Mouse (Mus musculus) neural tube, embryonic 12.5 days (tissue): ENCODE results near the gene Rtn4rl1. TPM values are rescaled to one million over a fixed set of nuclear protein-coding genes. Genes with fewer than 3 reads are reported as not detected.

Experiments
- ATAC-seq: fragments of 200-750 bp; cut with Nextera tagmentation; 2 replicates; pipeline ENCODE4 v1.8.0; 2017; ENCODE audit warnings: low read depth, mild to moderate bottlenecking, moderate TSS enrichment, moderate library complexity; ENCODE audit not compliant: low FRiP score
- H3K27ac ChIP-seq: fragments of 300-500 bp; sonication (generic); 2 replicates; pipeline ENCODE4 v1.5.1; 2016
- H3K27me3 ChIP-seq: fragments of 300-500 bp; sonication (generic); replicated peaks from 2 replicates; pipeline ENCODE4 v1.6.1; 2016; ENCODE audit warnings: mild to moderate bottlenecking
- H3K36me3 ChIP-seq: fragments of 300-500 bp; sonication (generic); 2 replicates; pipeline ENCODE4 v1.6.1; 2016; ENCODE audit warnings: mild to moderate bottlenecking
- H3K4me1 ChIP-seq: fragments of 300-500 bp; sonication (generic); 2 replicates; pipeline ENCODE4 v1.6.1; 2016
- H3K4me2 ChIP-seq: fragments of 300-500 bp; sonication (generic); replicated peaks from 2 replicates; pipeline ENCODE4 v1.6.1; 2016; ENCODE audit warnings: mild to moderate bottlenecking
- H3K4me3 ChIP-seq: fragments of 300-500 bp; sonication (generic); 2 replicates; pipeline ENCODE4 v1.5.1; 2016
- H3K9ac ChIP-seq: fragments of 300-500 bp; sonication (generic); 2 replicates; pipeline ENCODE4 v1.6.1; 2016; ENCODE audit warnings: mild to moderate bottlenecking
- H3K9me3 ChIP-seq: fragments of 300-500 bp; sonication (generic); 2 replicates; pipeline ENCODE4 v1.6.1; 2016; ENCODE audit warnings: mild to moderate bottlenecking
- WGBS: fragments of 180-500 bp; shearing (Covaris S2); methylation state at CpG from one replicate; pipeline ENCODE4 v1.1.7; 2016; 5-methylcytosine and 5-hydroxymethylcytosine counted together
- microRNA counts: library from miRNA; unstranded; fragments of <30 nt; microRNA quantifications from one replicate; lab custom pipeline; 2017
- microRNA-seq: library from miRNA; unstranded; fragments of <30 nt; microRNA quantifications from one replicate; pipeline ENCODE4, GENCODE M21; 2017
- polyA plus RNA-seq: library from polyadenylated mRNA; unstranded; fragments of >200 nt; fragmentation: Nextera tagmentation; extraction: Ambion mirVana; gene quantifications from 2 replicates; pipeline ENCODE4 v1.2.1, GENCODE M21; 2016

Rtn4rl1 gene
- polyA plus RNA-seq, 1 experiment from 2014 or later, result 14.5 TPM

- Histone ChIP-seq H3K9me3 (no peaks in the 10 kb centered on the region), H3K27me3 (no peaks in the 10 kb centered on the region), H3K36me3 (peaks cover 65% of the 10 kb centered on the region), H3K4me3 (no peak overlapping the region), H3K4me1 (no peaks in the 10 kb centered on the region), H3K4me2 (no peak overlapping the region), H3K9ac (no peak overlapping the region), H3K27ac (no peak overlapping the region)
- no peak for ATAC-seq
- 74% methylated on average over 8 of the region's 8 CpGs for WGBS
Observed at GRCm38 (mm10) chr11:75310813-75311212, 117.2 kb downstream of the Rtn4rl1 start.

- H3K4me1 ChIP-seq, result no peaks in the 10 kb centered on the region
- H3K4me3 ChIP-seq, result no peak overlapping the region
- ATAC-seq, result no peak
- H3K9me3 ChIP-seq, result no peaks in the 10 kb centered on the region
- H3K27ac ChIP-seq, result no peak overlapping the region
- H3K36me3 ChIP-seq, result peaks cover 64% of the 10 kb centered on the region
- H3K4me2 ChIP-seq, result no peak overlapping the region
- H3K9ac ChIP-seq, result no peak overlapping the region
- H3K27me3 ChIP-seq, result no peaks in the 10 kb centered on the region
- whole genome bisulfite sequencing, result 91% methylated on average over 6 of the region's 6 CpGs
Observed at GRCm38 (mm10) chr11:75311751-75312150, 118.2 kb downstream of the Rtn4rl1 start.

GRCm38 (mm10) chr11:75313834-75314233 lies 120.3 kb downstream of the Rtn4rl1 start:
- Histone ChIP-seq H3K9ac (no peak overlapping the region), H3K4me2 (no peak overlapping the region), H3K9me3 (no peaks in the 10 kb centered on the region), H3K27me3 (no peaks in the 10 kb centered on the region), H3K27ac (no peak overlapping the region), H3K4me1 (0 out of 2 replicates have a peak, but pooled peaks cover 4% of the 10 kb centered on the region), H3K4me3 (no peak overlapping the region), H3K36me3 (peaks cover 52% of the 10 kb centered on the region)
- 96% methylated on average over 8 of the region's 8 CpGs for WGBS
- no peak for ATAC-seq

MicroRNAs encoded within 50 kb of the gene (microRNA counts, 519-probe panel; counts per million panel counts)
- microRNA mmu-miR-132 (lab: Ali Mortazavi, UCI) (4,578 counts per million, percentile 80 among the panel's probes with 10 or more counts), microRNA mmu-miR-212 (lab: Ali Mortazavi, UCI) (342 counts per million, percentile 67 among the panel's probes with 10 or more counts)

Small RNA genes lying within 50 kb of the gene (microRNA-seq; reads per million reads assigned to microRNA genes)
- gene Mir132 (301 reads per million, percentile 66 among the genes with 10 or more reads in this experiment), gene Mir212 (29.1 reads per million, percentile 34 among the genes with 10 or more reads in this experiment)

Other genes with a start within 250 kb of the Rtn4rl1 start
- gene Hic1, start 24.3 kb upstream of the Rtn4rl1 start, polyA plus RNA-seq, result 17.1 and 17.8 TPM in 2 replicates
- gene Ovca2, start 14.9 kb upstream of the Rtn4rl1 start, polyA plus RNA-seq, result 23.1 and 23.9 TPM in 2 replicates
- gene Dph1, start 2.5 kb upstream of the Rtn4rl1 start, polyA plus RNA-seq, result 16.7 and 18.4 TPM in 2 replicates
- gene Rpa1, start 154.5 kb downstream of the Rtn4rl1 start, polyA plus RNA-seq, result 95.9 and 103 TPM in 2 replicates
- 13.5 and 15.1 TPM in 2 replicates for gene Smyd4, start 154.7 kb downstream of the Rtn4rl1 start, polyA plus RNA-seq
- 72.8 and 73.2 TPM in 2 replicates for gene Serpinf1, start 228.9 kb downstream of the Rtn4rl1 start, polyA plus RNA-seq
- gene Serpinf2, start 245.8 kb downstream of the Rtn4rl1 start, polyA plus RNA-seq, result 0.18 and 0.40 TPM in 2 replicates